Mouse (Mus musculus) T-helper 17 cell (primary cell): Measurements from ENCODE around the gene Wdr18.
"Not testable (repeated sequence)": the region's sequence is repeated elsewhere in the genome, so short reads cannot be mapped to it uniquely, and the experiment has no call there.

Source experiments
- in situ Hi-C, 2 experiments: fragments of 300-600 bp; cut with MboI, MseI; formaldehyde crosslinking; loops; 1 replicate in 1 of 2; 2 replicates in 1 of 2; pipeline ENCODE4 v1.15.1; 2025; ENCODE audit warnings: high pct_unique_total_duplicates in 2 of 2

Gene Wdr18

DNA sequence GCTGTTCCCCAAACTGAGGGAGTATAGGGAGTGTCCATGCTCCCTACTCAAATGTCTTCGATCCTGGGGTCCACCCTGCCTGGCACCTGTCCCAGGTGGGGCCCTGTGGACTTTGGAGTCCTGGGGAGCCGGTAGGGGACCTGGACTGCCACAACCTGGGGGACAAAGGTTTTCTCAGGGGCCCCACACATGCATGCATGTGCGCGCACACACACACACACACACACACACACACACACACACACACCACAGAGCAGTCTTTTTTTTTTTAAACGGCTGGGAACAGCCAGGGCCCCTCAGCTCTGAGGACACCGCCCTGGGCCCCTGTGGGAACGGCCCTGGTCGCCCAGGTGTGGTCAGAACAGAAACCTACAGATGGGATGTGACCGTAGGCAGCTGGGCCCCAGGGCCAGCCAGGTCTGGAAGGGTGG lies 16.5 kb upstream of the Wdr18 start:
- in situ Hi-C loops, result no loop called here

DNA sequence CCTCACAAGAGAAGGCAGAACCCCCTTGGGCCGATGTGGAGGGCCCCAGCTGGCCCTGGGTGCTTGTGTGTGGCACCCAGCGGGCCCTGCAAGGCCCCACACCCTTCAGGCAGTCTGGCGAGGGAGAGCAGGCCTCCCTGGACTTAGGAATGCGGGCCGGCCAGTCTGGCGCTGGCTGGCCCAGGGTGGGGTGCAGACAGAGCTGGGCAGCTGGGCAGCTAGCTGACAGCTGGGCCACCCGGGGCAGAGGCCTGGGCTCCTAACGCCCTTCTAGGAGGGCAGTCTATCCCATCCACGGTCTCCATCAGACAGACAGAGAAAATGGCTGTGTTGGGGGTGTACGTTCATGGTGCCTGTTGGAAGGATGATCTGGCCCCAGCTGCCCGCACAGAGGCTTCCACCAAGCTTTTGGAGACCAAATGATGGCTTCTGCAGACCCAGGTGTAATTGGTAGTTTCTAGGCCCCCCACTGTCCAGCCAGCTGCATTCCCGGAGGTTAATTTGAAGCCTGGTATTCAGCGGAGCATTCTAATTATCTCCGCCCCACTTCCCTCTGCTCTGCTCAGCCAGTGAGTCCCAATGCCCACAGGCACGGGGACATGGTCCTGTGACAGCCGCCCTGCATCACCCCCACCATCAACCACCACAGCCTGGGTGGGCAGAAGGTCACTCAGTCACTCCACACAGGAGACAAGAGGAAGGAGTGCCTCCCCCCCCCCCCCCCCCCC lies 14.3 kb upstream of the Wdr18 start:
- in situ Hi-C loops, result no loop called here

DNA sequence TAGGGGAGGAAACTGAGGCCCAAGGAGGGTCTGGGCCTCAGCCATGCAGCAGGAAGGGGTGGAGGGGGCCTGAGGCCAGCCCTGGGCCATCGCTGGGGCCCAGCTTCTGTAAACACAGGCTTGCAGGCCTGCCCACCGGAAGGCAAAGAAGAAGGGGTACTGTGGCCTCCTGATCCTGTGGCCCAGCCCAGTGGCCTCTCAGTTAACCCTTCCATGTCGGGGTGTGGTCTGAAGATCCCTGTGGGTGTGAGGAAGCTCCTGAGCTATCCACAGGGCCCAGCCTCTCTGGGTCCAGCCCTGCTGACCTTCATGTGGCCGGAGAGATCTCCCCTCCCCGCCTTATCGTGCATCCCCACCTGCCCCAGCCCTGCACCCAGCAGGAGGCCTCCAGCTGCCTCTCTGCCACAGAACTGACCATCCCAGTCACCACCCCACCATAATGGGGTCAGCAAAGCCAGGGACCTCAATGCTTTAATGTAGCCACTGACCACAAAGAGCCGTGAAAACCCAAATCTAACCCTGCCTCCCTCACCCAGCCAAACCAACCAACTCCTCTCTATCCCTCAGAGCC lies 13.1 kb upstream of the Wdr18 start:
- in situ Hi-C loops, result no loop called here

DNA sequence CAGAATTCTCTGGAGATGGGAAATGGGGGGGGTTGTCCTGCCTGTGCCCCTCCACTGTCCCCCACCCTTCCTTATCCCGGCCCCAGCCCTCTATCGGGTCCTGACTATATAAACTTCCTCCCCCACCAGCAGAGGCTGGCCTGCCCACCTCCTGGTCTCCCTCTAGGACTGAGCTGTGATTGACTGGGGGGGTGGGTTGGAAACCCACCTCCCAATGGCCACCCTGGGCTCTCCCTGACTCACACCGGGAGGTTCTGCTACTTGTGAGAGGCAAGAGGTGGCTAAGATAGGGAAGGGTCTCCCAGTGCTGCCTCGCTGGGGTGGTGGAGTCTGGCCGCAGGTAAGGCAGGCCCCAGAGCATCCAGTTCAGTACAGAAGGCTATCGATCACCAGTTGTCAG lies 12.4 kb upstream of the Wdr18 start:
- in situ Hi-C loops, result no loop called here

DNA sequence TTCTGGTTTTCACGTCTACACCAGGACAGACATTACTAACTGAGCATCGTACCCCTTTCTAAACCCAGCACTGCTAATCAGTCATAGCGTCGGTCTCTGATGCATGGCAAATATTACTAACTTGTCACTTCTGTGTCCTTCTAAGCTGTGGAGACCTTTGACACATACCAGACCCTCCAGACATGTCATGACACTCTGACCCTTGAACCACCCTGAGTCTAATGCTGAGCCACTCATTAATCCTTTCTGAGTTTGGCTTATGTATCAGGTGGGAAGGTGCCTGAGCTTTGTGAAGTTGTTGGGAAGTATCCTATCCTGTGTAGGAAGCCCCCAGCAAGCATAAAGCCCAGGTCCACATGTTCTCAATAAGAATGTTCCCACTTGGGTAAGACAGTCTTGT lies 10.1 kb upstream of the Wdr18 start:
- in situ Hi-C loops, result loop anchor here in 1 of 2 experiments (5.0 kb wide), 1 partner anchor 68 kb away; no protein-coding TSS in a partner anchor

DNA sequence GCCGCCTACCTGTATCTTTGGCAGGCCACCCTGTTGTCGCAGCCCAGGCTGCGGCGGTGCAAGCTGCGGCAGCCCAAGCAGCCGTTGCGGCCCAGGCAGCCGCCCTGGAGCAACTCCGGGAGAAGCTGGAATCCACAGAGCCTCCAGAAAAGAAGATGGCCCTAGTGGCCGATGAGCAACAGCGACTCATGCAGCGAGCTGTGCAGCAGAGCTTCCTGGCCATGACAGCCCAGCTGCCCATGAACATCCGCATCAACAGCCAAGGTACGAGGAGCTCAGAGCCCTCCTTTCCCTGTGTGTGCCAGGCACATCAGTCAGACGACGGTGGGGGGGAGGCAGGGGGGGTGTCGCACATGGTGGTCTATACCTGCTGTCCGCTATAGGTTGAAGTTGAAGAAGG lies 9.3 kb upstream of the Wdr18 start:
- in situ Hi-C loops, result loop anchor here in 1 of 2 experiments (5.0 kb wide), 1 partner anchor 68 kb away; no protein-coding TSS in a partner anchor

DNA sequence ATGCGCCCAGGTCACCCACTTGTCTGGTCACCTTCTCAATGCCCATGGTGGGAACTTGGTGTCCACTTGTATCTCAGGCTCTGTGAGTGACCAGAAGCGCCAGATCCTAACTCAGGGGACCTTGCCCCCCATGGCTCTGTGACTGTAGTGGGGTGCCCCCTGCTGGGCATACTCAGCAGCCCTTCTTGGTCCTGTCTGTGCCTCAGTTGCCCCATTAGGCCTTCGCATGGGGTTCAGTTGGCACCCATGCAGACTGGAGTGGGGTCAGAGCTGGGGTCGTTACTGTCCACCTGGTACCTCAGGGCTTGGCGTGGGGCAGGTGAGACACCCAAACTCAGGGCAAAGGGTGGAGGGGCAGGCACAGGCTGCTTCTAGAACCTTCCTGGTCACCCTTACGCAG lies 6.0 kb upstream of the Wdr18 start:
- in situ Hi-C loops, result loop anchor here in 1 of 2 experiments (5.0 kb wide), 1 partner anchor 72 kb away; no protein-coding TSS in a partner anchor

DNA sequence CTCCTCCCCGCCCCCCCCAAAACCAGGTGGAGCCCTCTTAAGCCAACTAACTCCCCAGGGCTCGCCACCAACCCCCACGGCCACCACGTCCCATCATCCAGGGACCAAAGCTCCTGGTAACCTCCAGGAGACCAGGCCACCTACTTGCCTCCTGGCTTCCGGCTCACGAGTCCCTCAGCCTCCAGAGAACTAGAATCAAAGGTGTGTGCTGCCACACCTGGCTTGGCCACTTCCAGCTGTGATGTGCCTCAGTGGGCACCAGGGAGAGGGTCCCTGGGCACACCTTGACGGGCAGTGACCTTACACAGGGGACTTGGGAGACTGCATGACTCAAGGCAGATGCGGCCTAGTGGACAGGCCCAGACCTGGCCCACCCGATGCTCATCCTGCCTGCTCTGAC lies 4.3 kb upstream of the Wdr18 start:
- in situ Hi-C loops, result no loop called here

DNA sequence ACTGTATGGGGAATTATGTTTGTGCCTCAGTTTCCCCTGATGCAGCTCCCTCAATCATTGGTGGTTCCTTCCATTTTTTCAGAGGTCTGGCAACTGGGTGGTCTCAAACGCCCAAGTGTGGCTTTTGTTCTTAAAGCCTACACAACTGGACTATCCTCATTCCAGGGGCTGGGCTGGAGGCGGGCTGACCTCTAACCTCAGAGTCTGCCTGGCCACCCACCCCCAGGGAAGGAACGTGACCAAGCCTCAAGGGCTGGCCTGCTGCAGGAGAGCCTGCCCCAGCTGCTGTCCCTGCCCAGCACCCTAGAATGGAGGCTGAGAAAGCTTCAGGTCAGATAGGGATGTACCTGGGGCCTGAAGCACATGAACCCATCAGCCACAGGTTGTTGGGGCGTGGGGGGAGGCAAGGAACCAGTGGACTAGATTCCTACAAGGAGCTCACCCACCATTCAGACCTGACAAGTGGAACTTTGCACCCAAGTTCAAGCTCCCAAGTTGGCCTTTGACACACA lies 3.3 kb upstream of the Wdr18 start:
- in situ Hi-C loops, result no loop called here

DNA sequence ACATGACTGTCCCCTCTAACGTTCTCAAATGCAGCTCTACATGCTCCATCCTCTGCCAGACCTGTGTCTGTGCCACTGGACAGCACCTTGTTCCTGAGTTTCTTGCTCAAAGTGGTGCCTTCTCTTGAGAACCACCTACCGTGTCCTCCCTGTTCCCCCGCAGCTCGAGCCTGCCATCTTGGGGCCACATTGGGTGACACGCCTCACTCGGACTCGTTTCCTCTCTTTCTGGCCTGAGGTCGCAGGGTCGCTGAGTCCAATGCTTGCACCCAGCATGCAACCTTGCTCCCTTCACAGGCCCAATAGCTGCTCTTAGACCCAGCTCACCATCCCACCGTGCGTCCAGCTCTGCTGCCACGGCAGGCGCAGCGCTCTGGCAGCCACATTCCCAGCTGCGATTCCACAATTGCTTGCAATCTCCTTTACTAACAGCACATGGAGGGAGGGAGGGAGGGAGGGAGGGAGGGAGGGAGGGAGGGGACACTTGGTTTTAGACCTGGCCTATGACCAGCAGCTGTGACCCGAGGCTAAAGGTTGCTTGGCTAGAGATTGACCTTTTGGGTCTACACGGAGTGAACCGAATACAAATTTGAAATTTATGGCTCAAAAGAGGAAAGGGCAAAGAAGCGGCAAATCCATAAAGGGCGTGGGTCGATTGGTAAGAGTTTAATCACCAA lies 1.7 kb upstream of the Wdr18 start:
- in situ Hi-C loops, result no loop called here

DNA sequence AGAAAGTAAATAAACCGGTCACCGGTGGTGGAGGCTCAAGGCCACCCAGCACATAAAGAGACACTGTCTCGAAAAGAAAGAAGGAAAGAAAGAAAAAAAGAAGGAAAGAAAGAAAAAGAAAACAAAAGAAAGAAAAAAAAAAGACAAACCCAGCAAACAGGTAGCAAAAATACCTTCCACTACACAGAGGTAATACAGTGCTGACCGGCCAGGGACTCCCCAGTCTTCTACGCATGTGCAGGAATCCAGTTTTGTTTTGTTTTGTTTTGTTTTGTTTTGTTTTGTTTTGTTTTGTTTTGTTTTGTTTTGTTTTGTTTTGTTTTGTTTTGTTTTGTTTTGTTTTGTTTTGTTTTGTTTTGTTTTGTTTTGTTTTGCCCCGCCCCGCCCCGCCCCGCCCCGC lies 540 bp upstream of the Wdr18 start:
- in situ Hi-C loops, result not testable (repeated sequence)

DNA sequence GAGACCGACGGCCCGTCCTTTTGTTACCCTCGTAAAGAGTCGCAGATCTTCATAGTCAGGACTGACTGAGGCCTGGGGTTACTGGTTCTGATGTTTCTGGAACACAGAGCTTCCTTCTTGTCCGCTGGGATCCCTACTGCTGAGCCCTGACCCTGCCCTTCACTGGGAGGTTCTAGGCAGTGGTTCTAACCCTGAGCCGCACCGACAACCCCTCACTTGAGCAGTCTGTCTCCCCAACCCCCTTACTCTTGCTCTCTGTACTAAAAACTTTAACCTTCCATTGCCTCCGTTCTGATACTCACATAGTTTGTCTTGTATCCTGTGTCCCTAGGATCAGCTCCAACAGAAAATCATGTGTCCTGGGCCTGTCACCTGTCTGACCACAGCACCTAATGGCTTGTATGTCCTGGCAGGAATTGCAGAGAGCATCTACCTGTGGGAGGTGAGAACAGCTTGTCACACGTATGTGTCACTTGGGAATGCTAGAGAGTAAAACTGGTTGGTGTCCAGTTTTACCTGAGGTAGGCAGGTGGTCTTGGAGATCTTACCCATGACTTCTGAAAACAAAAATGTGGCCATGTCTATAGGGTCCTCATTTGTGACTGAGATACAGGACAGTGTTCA lies 831 bp downstream of the Wdr18 start:
- in situ Hi-C loops, result no loop called here

DNA sequence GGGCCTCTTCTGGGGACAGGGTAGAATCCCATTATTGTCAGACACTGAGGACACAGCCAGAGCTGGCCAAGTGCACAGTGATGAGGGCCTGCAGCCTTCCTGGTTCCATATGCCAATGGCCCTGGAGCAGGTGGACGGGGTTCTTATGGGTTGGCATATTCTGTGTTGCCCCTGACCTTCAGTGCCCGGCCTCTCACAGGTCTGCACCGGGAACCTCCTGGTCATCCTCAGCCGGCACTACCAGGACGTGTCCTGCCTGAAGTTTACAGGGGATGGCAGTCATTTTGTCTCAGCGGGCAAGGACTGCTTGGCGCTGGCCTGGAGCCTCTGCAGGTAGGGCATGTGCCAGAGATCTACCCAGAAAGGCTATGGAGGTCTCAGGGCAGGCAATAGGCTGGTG lies 4.8 kb downstream of the Wdr18 start:
- in situ Hi-C loops, result no loop called here

DNA sequence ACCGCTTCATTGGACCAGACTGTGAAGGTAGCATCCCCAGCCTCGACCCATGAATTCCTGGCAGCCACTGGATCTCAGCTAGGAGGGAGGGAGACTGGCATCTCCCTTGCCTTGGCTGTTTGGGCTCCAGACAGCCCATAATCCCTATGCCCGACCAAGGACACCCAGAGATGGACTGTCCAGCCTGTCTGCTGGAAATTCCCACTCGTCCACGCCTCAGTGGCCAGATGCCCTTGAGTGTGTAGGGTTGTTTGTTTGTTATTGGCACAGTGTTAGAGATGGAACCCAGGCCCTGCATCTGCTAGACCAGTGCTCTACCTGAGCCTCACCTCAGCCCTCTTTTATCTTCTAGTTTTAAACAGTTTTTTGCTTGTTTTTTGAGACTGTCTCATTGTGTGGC lies 5.4 kb downstream of the Wdr18 start:
- in situ Hi-C loops, result no loop called here

DNA sequence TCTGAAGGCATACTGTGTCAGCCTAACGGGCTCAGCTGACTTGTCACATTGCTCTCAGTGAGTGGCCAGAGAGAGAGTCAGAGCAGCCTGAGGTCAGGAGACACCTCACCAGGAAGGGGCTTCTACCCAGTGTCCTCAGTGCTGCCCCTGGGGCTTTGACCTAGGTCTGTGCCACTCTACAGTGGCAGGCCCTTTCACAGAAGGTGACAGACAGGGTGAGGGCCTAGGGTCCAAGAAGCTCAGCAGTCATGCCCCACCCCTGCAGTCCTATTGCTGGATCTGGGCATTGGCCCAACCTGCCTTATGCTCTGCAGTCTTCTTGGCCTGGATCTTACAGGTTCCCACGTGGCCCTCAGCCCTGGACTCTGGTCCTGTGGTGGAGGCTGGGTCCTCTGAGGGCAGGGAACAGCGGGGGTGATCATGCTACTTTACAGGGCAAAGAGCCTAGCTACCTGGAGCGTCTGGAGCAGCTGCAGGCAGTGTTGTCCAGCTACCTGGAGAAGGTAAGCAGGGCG lies 7.0 kb downstream of the Wdr18 start:
- in situ Hi-C loops, result no loop called here

DNA sequence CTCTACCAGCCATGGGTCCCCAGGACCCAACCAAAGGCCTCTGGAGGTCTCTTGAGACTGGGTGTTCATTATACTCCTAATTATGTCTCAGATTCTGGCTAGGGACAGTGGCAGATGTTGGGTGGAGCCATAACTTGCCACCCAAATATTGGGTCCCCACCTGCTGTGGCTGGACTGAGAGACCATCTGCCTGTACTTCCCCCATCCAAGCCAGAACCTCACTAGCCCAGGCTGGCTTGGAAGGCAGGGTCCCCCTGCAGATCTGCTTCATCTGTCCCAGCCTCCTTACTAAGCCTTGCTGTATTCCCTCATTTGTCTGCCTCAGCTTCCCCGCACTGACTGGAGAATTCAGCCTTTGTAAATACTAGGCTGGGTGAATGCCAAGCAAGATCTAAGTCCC lies 8.2 kb downstream of the Wdr18 start:
- in situ Hi-C loops, result no loop called here

DNA sequence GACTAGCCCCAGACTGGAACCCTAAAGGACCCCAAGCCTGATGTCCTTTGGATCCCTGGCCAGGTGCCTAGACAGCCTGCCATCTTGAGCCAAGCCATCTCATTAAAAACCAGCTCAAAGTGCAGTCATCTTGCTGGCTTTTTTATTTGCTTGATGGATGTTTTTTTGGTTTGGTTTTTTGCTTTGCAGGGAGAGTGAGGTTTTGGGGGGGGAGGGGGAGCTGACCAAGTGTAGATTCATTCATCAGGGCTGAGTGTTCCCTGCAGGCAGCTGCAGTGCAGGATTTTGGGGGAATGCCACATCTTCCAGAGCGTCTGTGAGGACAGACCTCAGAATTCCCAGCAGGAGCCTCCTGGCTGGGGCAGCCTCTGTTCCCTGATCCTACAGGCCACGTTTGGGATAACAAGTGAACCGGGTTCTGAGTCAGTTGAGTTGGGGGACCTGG lies 9.2 kb downstream of the Wdr18 start:
- in situ Hi-C loops, result no loop called here

DNA sequence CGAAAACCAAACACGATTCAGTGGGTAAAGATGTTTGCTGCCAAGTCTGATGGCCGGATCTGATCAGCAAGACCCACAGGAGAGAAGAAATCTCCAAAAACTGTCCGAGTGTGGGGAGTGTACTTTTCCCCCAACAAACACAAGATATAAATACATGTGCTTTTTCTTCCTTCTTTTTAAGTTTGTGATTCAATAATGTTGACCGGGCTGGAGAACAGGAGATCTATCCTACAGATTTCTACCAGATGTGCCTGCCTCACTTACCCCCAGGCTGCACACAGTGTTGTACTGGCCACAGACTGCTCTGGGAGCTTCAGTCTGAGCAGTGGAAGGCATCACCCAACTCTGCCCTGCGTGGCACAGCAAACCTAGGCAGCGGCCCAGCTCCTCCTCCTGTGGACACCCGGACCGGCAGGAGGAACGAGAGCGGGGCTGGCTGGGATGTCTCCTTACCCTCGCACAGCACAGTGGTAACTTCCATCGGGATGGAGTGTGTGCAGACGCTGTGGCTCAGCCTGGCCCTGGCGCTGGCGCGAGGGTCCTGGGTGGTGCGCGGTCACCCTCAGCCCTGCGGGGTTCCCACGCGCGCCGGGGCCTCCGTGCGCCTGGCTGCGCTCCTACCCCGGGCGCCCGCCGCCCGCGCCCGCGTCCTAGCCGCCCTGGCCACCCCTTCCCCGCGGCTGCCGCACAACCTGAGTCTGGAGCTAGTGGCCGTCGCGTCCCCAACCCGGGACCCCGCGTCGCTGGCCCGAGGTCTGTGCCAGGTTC lies 10.6 kb downstream of the Wdr18 start, which contains the start of gene Grin3b:
Gene Grin3b, plus strand, starts transcription at position 301 of the 768 bp plus-strand sequence.
- in situ Hi-C loops, result no loop called here

DNA sequence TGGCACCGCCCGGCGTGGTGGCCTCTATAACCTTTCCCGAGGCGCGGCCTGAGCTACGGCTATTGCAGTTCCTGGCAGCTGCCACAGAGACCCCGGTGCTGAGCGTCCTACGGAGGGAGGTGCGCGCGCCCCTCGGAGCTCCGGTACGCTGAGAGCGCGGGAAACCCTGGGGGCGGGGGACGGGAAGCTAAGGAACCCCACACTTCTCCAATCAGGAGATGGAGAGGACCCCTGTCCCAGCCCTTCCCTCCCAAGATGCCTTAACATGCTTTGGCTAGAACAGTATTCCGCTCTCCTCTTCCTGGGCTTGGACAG lies 11.2 kb downstream of the Wdr18 start:
- in situ Hi-C loops, result no loop called here

DNA sequence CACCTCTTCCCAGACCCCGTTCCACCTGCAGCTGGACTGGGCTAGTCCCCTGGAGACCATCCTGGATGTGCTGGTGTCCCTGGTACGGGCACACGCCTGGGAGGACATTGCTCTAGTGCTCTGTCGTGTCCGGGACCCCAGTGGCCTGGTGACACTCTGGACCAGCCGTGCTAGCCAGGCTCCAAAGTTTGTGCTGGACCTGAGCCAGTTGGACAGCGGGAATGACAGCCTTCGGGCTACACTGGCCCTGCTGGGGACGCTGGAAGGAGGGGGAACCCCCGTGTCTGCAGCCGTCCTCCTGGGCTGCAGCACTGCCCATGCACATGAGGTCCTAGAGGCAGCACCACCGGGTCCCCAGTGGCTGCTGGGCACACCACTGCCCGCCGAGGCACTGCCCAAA lies 12.9 kb downstream of the Wdr18 start:
- in situ Hi-C loops, result no loop called here

DNA sequence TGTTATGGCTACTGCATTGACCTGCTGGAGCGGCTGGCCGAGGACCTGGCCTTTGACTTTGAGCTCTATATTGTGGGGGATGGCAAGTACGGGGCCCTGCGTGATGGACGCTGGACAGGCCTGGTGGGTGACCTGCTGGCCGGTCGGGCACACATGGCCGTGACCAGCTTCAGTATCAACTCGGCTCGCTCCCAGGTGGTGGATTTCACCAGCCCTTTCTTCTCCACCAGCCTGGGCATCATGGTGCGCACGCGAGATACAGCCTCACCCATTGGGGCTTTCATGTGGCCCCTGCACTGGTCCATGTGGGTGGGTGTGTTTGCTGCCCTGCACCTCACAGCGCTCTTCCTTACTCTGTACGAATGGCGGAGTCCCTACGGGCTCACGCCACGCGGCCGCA lies 14.1 kb downstream of the Wdr18 start:
- in situ Hi-C loops, result no loop called here
